Mouse (Mus musculus) fat pad, adult 2 months (tissue): Measurements from ENCODE around the gene Lrig1.

ENCODE experiments used
- DNase-seq: peaks from one replicate; pipeline ENCODE4 v3.0.0-alpha.2; 2011; ENCODE audit warnings: low read depth, low spot score; ENCODE audit errors: extremely low read depth

Lrig1 gene

DNA sequence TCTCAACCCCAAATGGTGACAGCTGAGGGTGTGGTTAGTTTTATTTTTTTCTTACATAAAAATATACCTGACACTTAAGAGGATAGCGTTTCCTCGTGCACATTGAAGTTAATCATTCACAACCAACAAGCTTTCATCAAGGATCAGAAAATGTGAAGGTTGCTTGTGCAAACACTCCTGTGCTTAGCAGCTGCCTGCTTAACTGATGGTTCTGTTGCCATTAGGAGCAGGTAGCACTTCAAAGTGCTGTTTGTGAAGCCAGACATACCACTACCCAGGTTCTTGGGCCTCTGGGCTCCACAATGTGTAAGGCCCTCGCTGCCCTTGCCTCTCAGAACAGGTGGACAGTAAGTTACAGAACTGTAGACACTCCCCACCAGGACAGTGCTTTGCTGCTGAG, 23.1 kb downstream of the Lrig1 start:
- DNase-seq, result no peak

DNA sequence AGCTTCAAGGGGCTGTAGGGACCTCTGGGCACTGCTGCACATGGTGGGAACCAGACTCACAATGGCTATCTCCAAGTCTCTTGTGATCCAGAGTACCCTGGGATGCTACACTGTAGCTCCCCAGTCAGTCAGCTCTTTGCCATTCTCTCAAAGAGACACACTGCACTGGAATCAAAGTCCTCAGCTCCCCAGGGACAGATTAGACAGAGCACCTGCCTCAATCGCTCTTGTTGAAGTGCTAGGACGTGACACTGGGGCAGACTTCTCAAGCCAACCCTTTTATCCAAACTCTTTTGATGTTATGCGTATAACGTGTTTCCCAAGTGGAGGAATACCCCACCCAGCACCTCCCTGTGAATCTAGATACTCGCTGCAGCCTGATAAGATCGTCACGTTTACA, 23.7 kb downstream of the Lrig1 start:
- no peak for DNase-seq

DNA sequence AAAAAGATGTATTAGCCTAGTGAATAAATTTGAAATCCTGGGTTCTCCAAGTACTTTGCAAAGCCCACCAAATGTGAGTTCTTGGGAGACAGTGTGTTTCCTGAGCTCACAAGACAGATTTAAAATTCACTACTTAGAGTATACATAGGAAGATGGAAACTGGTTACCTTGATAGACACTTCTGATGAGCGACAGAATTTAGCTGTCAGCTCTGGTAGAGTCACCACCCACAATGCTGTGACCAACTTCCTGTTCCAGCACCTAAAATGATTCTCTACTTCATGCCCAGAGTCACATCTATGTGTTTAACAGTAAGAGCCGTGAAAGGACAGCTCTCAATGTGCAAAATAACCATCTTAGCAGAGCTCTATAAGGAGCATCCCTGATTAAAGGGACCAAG, 27.5 kb downstream of the Lrig1 start:
- no peak for DNase-seq

DNA sequence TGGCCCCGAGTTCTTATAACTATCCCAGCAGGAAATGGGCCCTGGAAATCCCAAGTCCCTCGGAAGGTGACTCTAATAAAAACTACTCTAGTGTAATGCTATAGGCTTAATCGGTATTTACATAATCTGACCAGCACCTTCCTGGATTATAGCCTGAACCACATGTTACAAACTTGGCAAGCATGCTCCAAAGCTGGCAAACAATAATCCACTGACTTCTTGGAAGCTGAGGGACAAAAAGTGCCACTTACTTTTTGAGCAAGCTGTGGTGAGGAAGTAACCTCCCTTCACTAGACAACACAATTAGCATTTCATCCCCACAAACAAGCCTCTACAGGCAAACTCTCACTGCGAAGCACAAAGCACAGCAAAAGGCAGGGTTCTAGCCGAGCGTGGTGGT, 30.6 kb downstream of the Lrig1 start:
- no peak for DNase-seq

DNA sequence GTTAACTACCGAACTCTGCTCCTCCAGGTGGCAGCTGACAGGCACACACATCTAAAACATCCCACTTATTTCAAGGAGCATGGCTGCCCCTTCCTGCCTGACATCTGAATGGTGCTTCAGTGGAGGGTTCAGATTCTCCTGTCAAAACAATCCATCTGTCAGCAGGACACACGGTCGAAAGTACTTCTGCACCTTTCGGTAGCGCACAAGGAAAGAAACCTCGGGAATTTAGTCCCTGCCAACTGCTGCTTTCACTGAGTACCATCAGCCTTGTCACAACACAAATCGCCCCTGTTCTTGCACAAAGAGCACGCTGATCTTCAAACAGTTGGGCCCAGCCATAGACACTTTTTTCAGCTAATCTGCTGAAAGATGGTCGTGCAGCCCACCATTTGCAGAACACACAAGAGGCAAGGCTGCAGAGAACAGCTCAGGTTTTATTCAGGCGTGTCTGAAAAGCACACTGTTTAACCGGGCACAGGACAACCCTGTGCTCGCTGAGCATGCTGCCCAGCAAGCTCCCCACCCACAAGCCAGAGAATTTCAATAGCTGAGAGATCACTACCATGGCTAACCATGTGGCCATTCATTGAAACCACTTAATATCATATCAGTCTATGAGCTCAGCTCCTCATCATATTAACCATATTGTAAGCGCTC, 31.6 kb downstream of the Lrig1 start:
- no peak for DNase-seq

DNA sequence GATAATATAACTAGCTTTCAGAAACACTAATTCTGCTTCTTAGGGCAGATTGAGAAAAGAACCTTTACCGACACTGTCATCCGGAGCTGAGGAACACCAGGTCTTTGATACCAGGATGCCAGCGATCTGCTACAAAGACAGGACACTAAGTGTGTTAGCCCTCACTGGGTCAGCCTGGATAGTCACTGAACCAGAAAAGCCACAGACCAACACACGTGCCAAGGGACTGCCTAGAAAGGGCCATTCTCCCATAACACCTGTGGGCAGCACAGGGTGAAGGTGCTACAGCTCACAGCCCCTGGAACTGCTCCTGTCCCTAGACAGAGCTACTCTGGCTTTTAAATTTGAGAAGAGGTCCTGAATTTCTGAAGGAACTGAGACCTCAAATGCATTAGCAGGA, 32.8 kb downstream of the Lrig1 start:
- no peak for DNase-seq

DNA sequence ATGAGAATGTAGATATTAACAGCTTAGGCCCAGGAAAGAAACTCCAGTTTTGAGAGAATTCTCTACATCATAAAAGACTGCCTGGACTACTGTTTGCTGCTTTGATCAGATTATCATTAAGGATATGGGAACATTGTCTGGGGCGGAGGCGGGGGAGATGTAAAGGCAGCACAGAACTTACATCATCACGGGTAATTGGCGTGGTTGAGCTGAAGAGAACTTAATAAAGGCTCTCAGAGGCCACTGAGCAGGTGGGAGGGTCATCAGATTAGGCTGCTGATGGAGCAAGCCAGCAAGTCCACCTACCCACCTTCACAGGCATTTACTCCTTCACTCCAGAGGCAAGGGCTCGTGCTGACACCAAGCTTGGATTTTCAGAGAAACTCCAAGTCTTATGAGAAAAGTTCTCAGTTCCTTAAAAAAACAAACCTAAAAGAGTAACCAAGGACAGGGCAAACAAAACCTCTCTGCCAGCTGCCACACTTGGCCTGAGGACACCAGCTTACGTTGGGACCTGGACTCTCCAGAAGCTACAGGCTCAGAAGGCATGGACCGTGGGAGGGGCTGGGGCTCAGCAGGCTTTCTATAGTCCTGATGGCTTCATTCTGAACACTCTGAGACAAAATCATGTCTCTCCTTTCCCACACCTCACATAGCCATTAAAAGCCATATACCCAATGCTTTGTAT, 33.4 kb downstream of the Lrig1 start:
- DNase-seq, result peak; percentile 66

DNA sequence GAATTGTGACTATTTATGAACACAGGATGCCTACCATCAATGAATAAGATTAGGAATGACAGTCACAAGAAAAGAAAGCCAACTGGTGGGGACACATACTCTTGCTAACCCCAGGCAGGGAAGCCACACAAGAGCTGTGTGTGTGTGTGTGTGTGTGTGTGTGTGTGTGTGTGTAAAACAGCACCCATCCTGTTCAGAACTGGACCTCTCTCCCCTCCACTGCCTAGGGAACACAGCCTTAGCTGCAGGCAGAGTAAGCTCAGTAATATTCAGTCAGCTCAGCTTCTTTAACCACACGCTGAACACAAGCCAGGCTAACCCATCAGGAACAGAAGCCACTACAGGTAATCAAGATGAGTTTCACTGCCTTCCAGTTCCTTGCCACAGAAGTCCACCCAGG, 34.3 kb downstream of the Lrig1 start:
- no peak for DNase-seq

DNA sequence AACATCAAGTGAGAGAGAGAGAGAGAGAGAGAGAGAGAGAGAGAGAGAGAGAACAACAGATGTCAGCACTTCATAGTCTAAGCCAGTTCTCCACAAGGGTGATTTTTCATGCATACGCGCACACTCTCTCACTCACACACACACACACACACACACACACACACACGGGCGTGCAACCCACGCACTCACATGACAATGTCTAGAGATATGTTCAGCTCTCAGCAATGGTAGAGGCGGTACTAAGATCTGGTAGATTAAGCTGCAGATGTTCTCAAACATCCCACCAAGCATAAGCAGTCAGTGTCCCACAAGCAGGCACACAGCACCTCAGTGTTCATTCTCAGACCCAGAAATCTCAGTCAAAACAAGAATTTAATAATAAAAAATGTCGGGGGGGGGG, 34.7 kb downstream of the Lrig1 start:
- no peak for DNase-seq

DNA sequence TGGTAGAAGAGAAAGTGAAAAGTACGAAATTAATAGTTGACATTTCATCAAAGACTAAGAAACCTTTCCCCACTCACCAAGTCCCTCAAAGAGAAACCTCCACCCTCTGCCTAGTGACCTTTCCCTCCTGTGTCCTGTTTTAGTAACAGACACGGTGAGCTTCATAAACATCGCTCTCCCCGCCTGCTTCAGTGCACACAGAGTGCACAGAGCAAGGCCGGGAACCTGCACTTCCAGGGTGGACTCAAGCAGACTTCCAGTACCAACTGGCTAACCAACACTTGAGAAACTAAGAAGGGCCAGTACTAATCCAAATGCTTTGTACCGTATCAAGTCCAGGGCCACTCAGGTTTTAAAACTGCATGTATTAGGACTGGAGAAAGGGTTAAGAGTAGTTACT, 36.0 kb downstream of the Lrig1 start:
- no peak for DNase-seq

DNA sequence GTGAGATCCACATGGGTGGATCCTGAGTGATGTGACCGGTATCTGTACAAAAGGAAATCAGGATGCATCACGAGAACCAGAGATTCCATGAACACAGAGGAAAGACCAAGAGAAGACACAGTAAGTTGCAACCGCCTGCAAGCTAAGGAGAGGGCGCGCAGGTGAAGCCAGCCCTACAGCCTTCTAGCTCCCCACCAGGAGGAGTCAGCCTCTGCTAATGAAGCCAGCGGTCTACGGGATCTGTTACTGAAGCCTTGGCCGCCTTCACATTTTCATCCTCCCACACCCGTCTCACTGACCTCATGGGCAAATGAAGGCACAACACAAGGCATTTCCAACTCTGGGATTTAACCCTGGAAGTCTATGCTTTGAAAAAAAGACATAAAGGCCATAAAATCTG, 38.0 kb downstream of the Lrig1 start:
- DNase-seq, result no peak

DNA sequence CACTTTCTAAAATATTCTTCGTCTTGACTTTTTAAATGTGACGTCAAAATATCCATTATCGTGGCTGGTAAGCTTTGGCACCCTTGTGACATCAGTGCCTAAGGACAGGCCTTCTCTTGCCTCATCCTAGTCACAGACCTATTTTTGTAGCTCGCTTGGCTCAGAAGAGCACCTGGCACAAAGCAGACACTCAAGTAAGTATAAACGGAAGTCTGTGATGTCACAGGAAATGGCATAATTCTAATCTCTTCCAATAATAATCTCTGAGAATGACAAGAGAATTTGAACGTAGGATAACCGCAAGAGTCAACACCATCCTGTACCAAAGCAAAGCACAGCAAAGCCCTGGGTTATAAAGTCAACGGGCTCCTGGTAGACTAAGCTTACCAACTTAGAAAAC, 38.6 kb downstream of the Lrig1 start:
- no peak for DNase-seq

DNA sequence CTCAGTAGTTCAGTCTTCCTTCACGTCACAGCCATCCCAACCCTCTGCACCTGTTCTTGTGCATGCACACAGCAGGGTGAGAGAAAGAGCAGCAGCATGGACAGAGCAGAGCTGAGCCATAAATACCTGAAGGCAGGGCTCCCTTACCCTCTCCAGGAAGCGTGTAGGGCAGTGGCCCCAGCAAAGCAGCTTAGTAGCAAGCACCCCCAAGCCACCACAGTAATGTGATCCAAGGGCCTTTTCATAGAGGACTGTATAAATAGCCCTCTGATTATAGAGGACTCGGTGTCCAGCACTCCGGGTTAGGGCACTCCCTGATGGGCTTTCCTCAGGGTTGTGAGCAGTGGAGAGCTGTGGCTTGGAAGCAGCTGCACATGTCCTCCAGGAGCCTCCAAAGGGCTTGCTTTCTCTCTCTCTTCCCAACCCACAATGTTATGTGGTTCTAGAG, 40.0 kb downstream of the Lrig1 start:
- DNase-seq, result no peak

DNA sequence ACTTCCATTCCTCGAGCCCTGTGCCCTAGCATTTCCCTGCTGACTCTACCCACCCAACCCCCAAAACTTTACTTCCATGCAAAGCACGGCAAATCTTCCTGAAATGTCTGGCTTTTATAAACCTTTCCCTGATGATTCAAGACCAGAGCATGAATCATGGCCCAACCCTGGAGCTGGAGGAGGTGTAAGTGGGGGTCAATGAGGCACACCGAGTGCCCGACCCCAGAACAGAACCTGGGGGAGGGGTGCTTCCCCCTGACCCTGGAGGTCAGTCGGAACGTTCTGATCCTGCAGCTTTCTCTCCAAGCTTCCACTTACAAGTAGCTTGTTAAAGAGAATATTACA, 41.9 kb downstream of the Lrig1 start:
- no peak for DNase-seq

DNA sequence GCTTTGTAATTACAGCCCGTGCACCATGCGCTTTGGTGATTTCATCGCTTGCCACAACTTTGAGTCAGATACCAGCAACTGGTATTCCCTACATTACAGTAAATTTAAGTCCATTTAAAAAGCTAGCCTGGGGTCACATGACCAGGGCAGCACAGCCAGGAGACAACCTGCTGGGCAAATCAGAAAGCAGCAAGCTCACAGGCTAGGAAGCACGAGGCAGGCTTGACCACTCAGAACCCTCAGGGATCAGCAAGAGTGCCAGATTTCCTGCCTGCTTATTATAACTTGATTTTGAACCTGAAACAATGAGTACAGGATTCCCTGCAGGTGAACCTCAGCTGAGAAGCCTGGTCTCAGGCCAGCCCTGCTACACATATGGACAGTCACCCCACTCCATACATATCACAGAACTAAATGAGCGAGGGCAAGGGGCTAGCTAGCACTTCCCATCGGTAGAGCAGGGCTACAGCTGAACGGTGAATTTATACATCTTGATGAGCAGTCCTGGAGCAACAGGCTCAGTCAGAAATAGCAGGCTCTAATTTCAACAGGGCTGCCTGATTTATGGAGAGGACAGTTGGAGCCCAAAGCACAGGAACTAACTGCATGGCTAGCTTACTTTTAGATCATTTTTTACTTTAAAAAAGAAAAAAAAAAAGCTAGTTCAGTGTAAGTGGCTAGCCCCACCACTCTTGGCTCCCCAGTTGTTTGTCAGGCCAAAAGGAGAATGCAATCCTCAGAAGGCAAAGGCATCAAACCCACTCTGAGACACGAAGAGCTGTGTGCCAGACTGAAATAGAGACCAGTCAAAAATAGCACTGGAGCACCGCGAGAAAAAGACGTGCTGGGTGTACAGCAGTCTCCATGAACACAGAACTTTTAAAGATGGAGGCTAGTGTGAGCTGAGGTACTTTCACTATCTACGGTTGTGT, 42.5 kb downstream of the Lrig1 start:
- no peak for DNase-seq

DNA sequence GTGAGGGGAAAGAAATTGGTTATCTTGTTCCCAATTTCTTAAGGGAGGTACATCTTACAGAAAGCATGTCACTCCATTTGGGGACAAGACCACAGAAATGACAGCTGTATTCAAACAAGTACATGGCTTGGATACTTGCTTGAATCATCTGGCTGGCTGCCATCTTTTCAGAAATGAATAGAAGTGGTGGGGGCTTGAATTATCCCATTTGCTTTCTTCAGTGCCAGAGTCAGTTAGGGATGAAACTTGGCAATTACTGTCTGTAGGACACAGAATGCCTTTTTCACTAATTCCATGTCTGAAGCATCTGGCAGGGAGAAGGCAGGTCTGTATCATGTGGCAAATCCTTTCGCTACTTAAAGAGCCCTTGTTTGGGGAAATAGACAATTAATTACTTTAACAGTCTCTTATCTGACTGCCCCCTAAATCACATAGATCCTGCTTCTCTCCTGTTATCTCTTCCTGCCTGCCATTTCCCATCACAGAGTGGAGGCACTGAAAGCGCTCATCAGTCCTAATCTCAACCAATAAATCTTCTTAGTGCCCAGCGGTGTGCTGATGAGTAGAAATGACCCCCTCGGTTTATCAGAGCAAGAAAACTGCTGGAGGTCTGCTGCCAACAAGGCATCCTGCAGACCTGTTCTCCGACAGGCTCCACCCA, 44.0 kb downstream of the Lrig1 start:
- DNase-seq, result no peak

DNA sequence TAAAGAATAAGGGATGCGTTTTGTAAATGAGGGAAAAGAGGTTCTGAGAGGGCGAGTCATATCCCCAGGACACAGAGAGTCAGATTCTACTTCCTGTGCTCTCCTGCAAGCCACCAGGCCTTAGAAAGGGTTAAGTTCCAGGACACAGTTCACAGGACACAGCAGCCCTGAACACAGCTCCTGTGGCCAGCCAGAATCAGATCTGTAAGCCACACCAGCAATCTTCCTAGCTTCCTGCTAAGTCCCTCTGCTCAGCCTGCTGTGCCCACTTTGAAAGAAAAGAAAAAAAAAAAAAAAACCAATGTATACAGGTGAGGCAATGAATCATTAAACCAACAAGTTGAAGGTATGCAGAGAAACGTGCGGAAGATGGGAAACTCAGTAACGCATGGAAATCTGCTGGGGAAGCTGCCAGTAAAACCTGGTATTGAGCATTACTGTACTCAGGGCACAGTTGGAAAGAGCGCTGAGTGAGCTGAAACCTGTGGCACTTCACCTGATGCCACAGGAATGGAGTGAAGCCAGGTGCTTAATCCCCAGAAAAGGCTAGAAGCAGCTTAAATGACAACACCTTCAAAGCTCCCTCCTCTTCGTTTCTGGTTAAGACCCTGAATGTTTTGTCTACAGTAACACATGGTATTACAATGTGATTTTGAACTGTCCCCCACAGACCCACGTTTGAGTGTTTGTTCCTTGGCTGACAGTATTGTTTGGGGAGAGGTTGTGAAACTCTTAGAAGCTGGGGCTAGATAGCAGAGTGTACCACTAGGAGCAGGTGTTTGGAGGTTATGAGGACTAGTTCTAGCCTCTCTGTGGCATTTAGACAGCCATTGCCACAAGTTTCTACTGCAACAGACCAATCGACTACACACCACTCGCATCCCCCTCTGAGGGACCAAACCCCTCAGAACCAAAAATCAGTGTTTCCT, 46.3 kb downstream of the Lrig1 start:
- no peak for DNase-seq

DNA sequence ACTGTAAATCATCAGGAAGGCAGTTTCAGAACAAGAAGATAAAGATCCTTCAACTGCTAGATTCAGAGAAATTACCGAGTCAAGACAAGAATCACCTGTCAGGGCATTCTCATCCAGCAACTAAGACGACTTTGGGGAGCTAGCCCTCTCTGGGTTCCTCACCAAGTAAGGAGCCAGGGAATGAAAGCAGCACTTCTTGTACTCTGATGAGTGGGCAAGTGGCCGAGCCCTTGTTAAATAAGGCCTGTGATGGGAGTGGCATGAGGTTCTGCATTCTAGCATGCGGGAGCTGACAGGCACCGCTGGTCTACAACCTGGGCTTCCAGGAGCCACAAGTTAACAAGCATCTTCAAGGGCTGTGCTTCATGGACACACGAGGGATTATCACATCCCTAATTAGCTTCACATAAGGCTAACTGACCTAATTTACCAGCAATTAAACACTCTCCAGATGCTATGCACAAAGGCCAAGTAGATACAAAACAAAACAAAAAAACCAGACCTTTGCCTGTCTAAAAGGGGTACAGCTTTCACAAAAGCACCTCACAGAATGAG, 47.2 kb downstream of the Lrig1 start:
- no peak for DNase-seq

DNA sequence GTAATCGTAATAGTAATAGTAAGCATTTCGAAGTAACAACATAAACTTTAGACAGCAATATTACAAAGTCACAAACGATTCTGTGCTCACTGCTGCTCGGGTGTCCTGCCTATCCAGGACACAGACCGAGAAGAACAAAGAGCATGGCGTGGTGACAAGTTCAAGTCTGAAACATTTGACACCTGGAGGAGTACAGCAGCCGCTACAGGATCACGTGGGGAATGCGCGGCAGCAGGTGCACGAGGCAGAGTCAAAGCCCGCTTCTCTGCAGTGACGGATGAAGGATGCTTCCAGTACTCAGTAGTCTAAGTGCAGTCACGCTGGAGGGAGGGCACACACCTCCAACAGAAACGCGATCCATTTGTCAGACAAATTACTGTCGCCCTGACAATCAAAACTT, 48.4 kb downstream of the Lrig1 start:
- no peak for DNase-seq

DNA sequence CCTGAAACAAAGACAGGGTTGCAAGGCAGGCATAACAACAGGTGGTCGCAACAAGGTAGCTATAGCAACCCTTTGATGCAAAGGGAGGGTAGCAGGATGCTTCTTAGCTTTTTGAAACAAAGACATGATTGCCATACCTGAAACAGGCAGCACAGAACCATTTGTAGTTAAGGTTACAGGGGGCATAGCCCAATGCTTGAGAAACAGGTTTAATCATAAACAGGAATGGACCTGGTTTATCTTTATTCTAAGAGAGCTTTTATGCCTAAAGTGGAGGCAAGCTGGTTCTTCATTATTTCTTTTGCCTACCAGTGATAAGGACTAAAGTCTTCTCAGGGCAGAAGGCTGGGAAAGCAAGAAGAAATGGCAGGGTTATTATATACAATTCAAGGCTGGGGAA, 50.3 kb downstream of the Lrig1 start:
- DNase-seq, result no peak
